Mouse (Mus musculus) midbrain, embryonic 16.5 days (tissue): Measurements from ENCODE around the gene Aicda. TPM values are rescaled to one million over a fixed set of nuclear protein-coding genes. Genes with fewer than 3 reads are reported as not detected.

Source experiments
- ATAC-seq: fragments of 200-750 bp; cut with Nextera tagmentation; 2 replicates; pipeline ENCODE4 v1.8.0; 2017; ENCODE audit warnings: moderate TSS enrichment
- H3K27ac ChIP-seq: fragments of 300-500 bp; sonication (generic); 2 replicates; pipeline ENCODE4 v1.5.1; 2014; ENCODE audit warnings: mild to moderate bottlenecking, low read length, mixed read lengths
- H3K27me3 ChIP-seq: fragments of 300-500 bp; sonication (generic); 2 replicates; pipeline ENCODE4 v1.6.1; 2014; ENCODE audit warnings: low read depth, low read length, mixed read lengths; ENCODE audit not compliant: control insufficient read depth, insufficient read depth
- H3K36me3 ChIP-seq: fragments of 300-500 bp; sonication (generic); 2 replicates; pipeline ENCODE4 v1.6.1; 2014; ENCODE audit warnings: mild to moderate bottlenecking, low read length, moderate library complexity, mixed read lengths; ENCODE audit not compliant: control insufficient read depth, insufficient read depth
- H3K4me1 ChIP-seq: fragments of 300-500 bp; sonication (generic); 2 replicates; pipeline ENCODE4 v1.6.1; 2014; ENCODE audit warnings: mild to moderate bottlenecking, low read length, mixed read lengths; ENCODE audit not compliant: control insufficient read depth, insufficient read depth
- H3K4me2 ChIP-seq: fragments of 300-500 bp; sonication (generic); 2 replicates; pipeline ENCODE4 v1.6.1; 2014; ENCODE audit warnings: mild to moderate bottlenecking, low read length, mixed read lengths
- H3K4me3 ChIP-seq: fragments of 300-500 bp; sonication (generic); 2 replicates; pipeline ENCODE4 v1.5.1; 2014; ENCODE audit warnings: low read depth, mild to moderate bottlenecking, low read length, moderate library complexity, mixed read lengths
- H3K9ac ChIP-seq: fragments of 300-500 bp; sonication (generic); 2 replicates; pipeline ENCODE4 v1.6.1; 2014; ENCODE audit warnings: low read depth, low read length, mixed read lengths
- H3K9me3 ChIP-seq: fragments of 300-500 bp; sonication (generic); replicated peaks from 2 replicates; pipeline ENCODE4 v1.6.1; 2014; ENCODE audit warnings: mild to moderate bottlenecking, low read length, mixed read lengths; ENCODE audit not compliant: control insufficient read depth, poor library complexity, severe bottlenecking
- WGBS: fragments of 180-500 bp; shearing (Covaris S2); extraction: QIAGEN DNeasy Blood & Tissue Kit; methylation state at CpG from one replicate; pipeline ENCODE4 v1.1.7; 2014; 5-methylcytosine and 5-hydroxymethylcytosine counted together
- polyA plus RNA-seq: library from polyadenylated mRNA; unstranded; fragments of >200 nt; fragmentation: Nextera tagmentation; extraction: Ambion mirVana; gene quantifications from 2 replicates; pipeline ENCODE4 v1.2.1, GENCODE M21; 2015

Aicda gene
- polyA plus RNA-seq, 1 experiment from 2014 or later: 0.24 TPM

DNA sequence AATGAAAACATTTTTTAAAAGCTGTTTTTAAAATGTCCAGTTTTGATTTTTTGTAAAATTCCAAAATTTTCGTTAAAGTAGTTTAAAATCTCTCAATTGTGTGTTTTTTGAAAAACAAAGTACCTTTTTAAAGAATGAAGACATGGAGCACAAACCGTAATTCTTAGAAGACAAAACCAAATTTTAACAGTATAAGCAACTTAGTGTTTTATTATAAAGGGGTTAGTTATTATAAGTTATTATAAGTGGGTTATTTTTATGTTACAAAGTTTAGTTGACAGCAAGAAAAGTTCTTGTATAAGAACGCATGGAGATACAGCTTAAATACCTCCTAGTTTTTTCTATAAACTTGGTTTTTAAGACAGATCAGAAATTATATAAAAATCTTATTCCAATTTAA, 48.0 kb downstream of the Aicda start:
- H3K27me3 ChIP-seq: no peaks in the 10 kb centered on the region
- H3K9ac ChIP-seq: no peak overlapping the region
- no peak overlapping the region; the same call in 1 of the 2 replicates for H3K4me3 ChIP-seq
- no peak for ATAC-seq
- 90% methylated on average over 3 of the region's 3 CpGs for WGBS
- H3K4me1 ChIP-seq: peaks cover 5% of the 10 kb centered on the region; the same call in 1 of the 2 replicates
- no peaks in the 10 kb centered on the region for H3K36me3 ChIP-seq
- H3K4me2 ChIP-seq: no peak overlapping the region
- no peaks in the 10 kb centered on the region for H3K9me3 ChIP-seq
- H3K27ac ChIP-seq: no peak overlapping the region

DNA sequence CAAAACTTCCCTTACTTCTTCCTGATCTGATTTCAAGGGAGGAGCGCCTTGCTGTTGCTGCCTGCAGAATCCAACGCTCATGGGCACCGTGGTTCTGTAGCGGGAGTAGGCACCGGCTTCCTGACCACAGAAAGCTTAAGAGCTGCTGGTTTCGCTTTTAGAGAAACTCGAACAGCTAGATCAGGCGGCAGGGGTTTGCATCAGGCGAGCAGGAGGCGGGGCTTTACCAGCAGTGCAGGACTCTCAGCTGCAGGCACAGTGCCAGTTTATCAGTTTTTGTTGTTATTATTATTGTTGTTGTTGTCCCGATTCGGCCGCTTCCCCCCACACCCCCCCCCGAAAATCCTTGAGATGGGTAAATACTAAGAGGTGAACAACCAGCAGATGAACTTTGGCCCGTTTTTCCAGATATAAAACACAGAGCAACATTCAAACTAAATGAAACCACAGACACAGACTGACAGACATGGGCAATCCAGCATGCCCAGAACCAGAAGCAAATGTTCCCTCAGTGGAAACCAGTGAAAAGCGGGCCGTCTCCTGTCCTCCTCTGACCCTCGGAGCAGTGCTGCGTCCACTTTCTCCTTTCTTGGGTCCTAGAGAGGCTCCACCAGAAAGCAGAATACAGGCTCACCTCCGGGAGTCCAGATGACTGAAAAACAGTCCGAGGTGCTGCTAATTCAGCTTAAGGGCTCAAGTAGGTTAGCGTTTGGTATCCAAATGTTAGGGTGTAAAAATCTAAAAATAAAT, 48.8 kb downstream of the Aicda start, which contains the start of gene Apobec1:
TSS of gene Apobec1 (minus strand) at position 203 of the 750 bp plus-strand sequence.
- peak; percentile 71 for ATAC-seq
- no peaks in the 10 kb centered on the region for H3K9me3 ChIP-seq
- no peaks in the 10 kb centered on the region for H3K36me3 ChIP-seq
- H3K4me3 ChIP-seq: peak within 1 kb of the TSS; percentile 37
- peak within 1 kb of the TSS; percentile 67 for H3K4me2 ChIP-seq
- H3K27me3 ChIP-seq: no peaks in the 10 kb centered on the region
- H3K9ac ChIP-seq: peak within 1 kb of the TSS; percentile 61
- H3K4me1 ChIP-seq: peaks cover 5% of the 10 kb centered on the region; the same call in 1 of the 2 replicates
- WGBS: 5% methylated on average over 22 of the region's 22 CpGs
- no peak within 1 kb of the TSS for H3K27ac ChIP-seq

DNA sequence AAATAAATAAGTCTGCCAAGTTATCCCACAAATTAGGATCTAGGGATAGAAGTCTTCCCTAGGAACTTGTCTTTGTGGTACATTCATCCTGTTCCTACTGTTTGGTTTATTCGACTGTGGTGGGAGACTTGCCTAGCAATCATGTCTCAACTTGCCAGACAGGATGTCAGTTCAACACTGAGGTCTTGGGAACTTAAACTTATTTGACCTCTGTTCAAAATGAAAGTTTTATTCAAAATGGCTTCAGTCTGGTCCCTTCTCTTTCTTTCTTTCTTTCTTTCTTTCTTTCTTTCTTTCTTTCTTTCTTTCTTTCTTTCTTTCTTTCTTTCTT, 49.4 kb downstream of the Aicda start:
- no peak for ATAC-seq
- H3K27ac ChIP-seq: no peak overlapping the region
- H3K9me3 ChIP-seq: no peaks in the 10 kb centered on the region
- H3K27me3 ChIP-seq: no peaks in the 10 kb centered on the region
- peak overlapping the region; percentile 67; the same call in 1 of the 2 replicates for H3K4me2 ChIP-seq
- H3K4me3 ChIP-seq: no peak overlapping the region
- WGBS: 52% methylated on average over 1 of the region's 1 CpGs
- no peaks in the 10 kb centered on the region for H3K36me3 ChIP-seq
- H3K4me1 ChIP-seq: peaks cover 5% of the 10 kb centered on the region; the same call in 1 of the 2 replicates
- H3K9ac ChIP-seq: no peak overlapping the region

DNA sequence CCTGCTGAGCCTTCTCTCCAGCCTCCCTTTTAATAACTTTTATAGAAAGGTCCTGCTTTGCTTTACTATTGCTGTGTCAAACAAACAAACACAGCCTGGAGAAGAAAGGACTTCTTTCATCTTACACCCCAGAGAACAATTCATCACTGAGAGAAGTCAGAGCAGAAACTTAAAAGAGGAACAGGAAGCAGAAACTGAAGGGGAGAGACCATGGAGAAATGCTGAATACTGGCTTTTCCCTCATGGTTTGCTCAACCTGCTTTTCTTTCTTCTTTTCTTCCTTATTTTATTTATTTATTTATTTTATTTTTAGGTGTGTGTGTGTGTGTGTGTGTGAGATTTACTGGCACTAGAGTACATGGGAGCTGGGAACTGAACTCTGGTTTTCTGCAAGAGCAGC, 50.7 kb downstream of the Aicda start:
- Histone ChIP-seq H3K4me2 (no peak overlapping the region), H3K27ac (no peak overlapping the region), H3K4me3 (no peak overlapping the region), H3K9ac (no peak overlapping the region), H3K27me3 (no peaks in the 10 kb centered on the region), H3K4me1 (peaks cover 5% of the 10 kb centered on the region; the same call in 1 of the 2 replicates), H3K9me3 (no peaks in the 10 kb centered on the region), H3K36me3 (no peaks in the 10 kb centered on the region)
- no peak for ATAC-seq

DNA sequence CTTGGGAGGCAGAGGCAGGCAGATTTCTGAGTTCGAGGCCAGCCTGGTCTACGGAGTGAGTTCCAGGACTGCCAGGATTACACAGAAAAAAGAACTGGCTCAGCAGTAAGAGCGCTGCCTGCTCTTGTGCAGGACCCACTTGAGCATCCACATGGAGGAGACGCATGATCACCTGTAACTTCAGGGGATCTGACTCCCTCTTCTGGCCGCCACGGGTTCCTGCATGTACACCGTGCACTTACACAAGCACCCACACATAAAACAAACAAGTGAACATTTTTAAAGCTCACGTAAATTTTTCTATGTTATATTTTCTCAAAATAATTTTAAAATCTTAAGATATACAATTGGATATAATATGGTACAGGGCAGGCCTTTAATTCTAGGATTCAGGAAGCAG, 51.9 kb downstream of the Aicda start:
- Histone ChIP-seq H3K36me3 (no peaks in the 10 kb centered on the region), H3K27me3 (no peaks in the 10 kb centered on the region), H3K27ac (no peak overlapping the region), H3K4me2 (no peak overlapping the region), H3K4me3 (no peak overlapping the region), H3K9ac (no peak overlapping the region), H3K9me3 (no peaks in the 10 kb centered on the region), H3K4me1 (peaks cover 5% of the 10 kb centered on the region; the same call in 1 of the 2 replicates)
- no peak for ATAC-seq
- 87% methylated on average over 8 of the region's 8 CpGs for WGBS

DNA sequence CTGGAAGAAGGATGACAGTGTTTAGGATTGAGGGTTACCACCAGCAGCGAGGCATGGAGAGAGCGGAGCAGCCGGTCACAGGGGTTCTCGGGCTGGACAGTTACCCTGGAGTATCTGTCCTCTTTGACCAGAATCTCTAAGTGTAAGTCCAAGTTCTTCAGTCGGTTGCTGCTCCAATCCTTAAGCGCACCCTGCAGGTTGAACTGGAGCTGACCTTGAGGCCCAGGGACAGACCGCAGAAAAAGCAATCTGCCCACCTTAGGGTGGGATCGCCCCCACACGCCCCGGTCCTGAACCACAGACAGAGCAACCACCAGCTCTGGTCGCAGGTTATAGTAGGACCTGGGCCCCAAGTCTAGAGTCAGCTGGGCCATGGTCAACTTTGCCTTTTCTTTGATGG, 53.1 kb downstream of the Aicda start:
- WGBS: 94% methylated on average over 11 of the region's 11 CpGs
- peaks cover 5% of the 10 kb centered on the region; the same call in 1 of the 2 replicates for H3K4me1 ChIP-seq
- no peaks in the 10 kb centered on the region for H3K27me3 ChIP-seq
- no peak overlapping the region for H3K9ac ChIP-seq
- no peak overlapping the region for H3K4me3 ChIP-seq
- no peaks in the 10 kb centered on the region for H3K36me3 ChIP-seq
- H3K4me2 ChIP-seq: no peak overlapping the region
- no peaks in the 10 kb centered on the region for H3K9me3 ChIP-seq
- H3K27ac ChIP-seq: no peak overlapping the region
- no peak for ATAC-seq

DNA sequence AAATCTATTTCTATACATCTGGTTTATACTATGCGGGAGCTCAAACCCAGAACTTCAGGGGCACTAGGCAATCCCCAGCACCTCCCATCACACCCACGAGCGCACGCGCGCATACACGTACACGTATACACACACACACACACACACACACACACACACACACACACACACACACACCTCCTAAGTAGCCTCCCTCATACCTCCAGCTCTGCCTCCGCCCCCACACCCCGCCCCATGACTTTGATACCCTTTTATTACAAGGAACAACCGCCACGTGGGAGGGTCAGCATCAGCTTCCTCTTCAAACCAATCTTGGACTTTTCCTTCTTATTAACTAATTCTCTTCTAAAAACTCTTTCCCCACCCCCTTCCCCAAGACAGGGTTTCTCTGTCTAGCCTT, 54.1 kb downstream of the Aicda start:
- Histone ChIP-seq H3K4me3 (no peak overlapping the region), H3K4me2 (no peak overlapping the region), H3K27ac (no peak overlapping the region), H3K36me3 (no peaks in the 10 kb centered on the region), H3K27me3 (no peaks in the 10 kb centered on the region), H3K9me3 (no peaks in the 10 kb centered on the region), H3K4me1 (peaks cover 1% of the 10 kb centered on the region; the same call in 1 of the 2 replicates), H3K9ac (no peak overlapping the region)
- 93% methylated on average over 12 of the region's 12 CpGs for WGBS
- ATAC-seq: no peak

DNA sequence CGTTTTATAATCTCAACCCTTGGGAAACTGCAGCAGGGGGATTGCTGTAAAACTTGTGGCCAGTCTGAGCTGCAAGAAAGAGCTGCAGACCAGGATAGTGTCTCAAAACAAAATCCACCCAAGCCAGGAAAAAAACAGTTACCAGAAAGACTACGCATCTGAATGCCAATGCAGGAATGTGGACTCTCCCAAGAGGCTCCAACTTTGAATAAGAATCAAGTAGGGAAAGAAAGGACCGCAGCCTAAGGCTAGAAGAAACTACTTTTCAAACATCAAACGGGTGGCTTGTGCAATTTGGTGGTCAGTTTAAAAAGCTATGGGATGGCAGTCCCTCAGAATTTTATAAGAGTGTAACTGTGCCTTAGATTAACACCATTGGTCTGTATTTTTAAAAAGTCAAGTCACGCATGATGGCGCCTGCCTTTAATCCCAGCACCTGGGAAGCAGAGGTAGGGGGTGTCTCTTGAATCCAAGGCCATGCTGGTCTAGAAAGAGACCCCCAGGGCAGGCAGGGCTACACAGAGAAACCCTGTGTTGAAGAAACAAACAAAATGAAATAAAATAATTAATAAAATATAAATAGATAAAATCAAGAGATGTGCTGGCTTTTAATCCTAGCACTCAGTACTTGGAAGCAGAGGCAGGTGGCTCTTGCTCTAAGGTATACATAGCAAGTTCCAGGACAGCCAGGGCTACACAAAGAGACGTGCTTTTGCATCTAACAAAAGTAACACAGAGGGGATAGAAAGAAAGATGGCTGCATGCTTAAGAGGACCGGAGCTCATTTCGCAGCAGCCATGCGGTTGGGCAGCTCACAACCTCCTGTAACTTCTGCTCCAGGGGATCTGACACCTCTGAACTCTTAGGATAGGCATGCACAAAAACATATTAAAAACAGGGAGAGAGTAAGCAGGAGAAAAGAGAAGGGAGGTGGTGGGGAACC, 55.1 kb downstream of the Aicda start:
- no peak for ATAC-seq
- Histone ChIP-seq H3K4me3 (no peak overlapping the region), H3K9me3 (no peaks in the 10 kb centered on the region), H3K4me1 (no peaks in the 10 kb centered on the region), H3K27me3 (no peaks in the 10 kb centered on the region), H3K27ac (no peak overlapping the region), H3K36me3 (no peaks in the 10 kb centered on the region), H3K9ac (no peak overlapping the region), H3K4me2 (no peak overlapping the region)
- WGBS: 74% methylated on average over 10 of the region's 10 CpGs

DNA sequence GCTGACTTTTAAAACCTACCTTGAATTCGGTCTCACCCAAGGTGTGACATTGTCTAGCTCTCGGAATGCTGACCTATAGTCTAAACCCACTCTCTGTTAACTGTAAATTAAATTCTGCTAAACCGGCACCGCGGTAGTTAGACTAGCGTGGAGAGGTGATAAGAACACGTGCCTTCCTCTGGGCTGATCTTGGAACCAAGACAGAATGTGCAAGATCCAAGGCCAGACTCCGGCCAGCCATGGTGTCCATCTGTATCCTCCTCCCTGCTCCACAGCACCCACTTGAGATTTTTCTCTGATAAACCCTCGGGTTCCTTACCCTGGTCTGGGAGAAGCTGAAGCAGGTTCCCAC, 55.8 kb downstream of the Aicda start:
- no peak overlapping the region for H3K4me3 ChIP-seq
- no peak overlapping the region for H3K4me2 ChIP-seq
- ATAC-seq: no peak
- no peak overlapping the region for H3K27ac ChIP-seq
- H3K36me3 ChIP-seq: no peaks in the 10 kb centered on the region
- 82% methylated on average over 9 of the region's 9 CpGs for WGBS
- H3K27me3 ChIP-seq: no peaks in the 10 kb centered on the region
- no peaks in the 10 kb centered on the region for H3K9me3 ChIP-seq
- no peaks in the 10 kb centered on the region for H3K4me1 ChIP-seq
- H3K9ac ChIP-seq: no peak overlapping the region
